Mouse (Mus musculus): ENCODE results near the gene Slc24a3.

Slc24a3 gene

GRCm38 (mm10) chr2:145395804-145396203 lies 228.2 kb downstream of the Slc24a3 start:
- Histone ChIP-seq H3K36me3 (ENCODE audit: control insufficient read depth, insufficient read depth, low read length, poor library complexity, severe bottlenecking) (no peaks in the 10 kb centered on the region), H3K27me3 (ENCODE audit: control insufficient read depth, insufficient read depth, low read length, poor library complexity, severe bottlenecking) (no peaks in the 10 kb centered on the region)
- DNase-seq (ENCODE audit: low read depth, low spot score), result no peak

GRCm38 (mm10) chr2:145396579-145396978 lies 229.0 kb downstream of the Slc24a3 start:
- Histone ChIP-seq H3K27me3 (ENCODE audit: control insufficient read depth, insufficient read depth, low read length, poor library complexity, severe bottlenecking) (no peaks in the 10 kb centered on the region), H3K36me3 (ENCODE audit: control insufficient read depth, insufficient read depth, low read length, poor library complexity, severe bottlenecking) (no peaks in the 10 kb centered on the region)
- DNase-seq (ENCODE audit: low read depth, low spot score), result no peak

GRCm38 (mm10) chr2:145397456-145398206 lies 230.1 kb downstream of the Slc24a3 start:
- DNase-seq (ENCODE audit: low read depth, low spot score), result no peak
- Histone ChIP-seq H3K27me3 (ENCODE audit: control insufficient read depth, insufficient read depth, low read length, poor library complexity, severe bottlenecking) (no peaks in the 10 kb centered on the region), H3K36me3 (ENCODE audit: control insufficient read depth, insufficient read depth, low read length, poor library complexity, severe bottlenecking) (no peaks in the 10 kb centered on the region)

GRCm38 (mm10) chr2:145401240-145401805 lies 233.8 kb downstream of the Slc24a3 start:
- Histone ChIP-seq H3K27me3 (ENCODE audit: control insufficient read depth, insufficient read depth, low read length, poor library complexity, severe bottlenecking) (no peaks in the 10 kb centered on the region), H3K36me3 (ENCODE audit: control insufficient read depth, insufficient read depth, low read length, poor library complexity, severe bottlenecking) (no peaks in the 10 kb centered on the region)
- no peak for DNase-seq (ENCODE audit: low read depth, low spot score)

- no peak for DNase-seq (ENCODE audit: low read depth, low spot score)
- Histone ChIP-seq H3K27me3 (ENCODE audit: control insufficient read depth, insufficient read depth, low read length, poor library complexity, severe bottlenecking) (no peaks in the 10 kb centered on the region), H3K36me3 (ENCODE audit: control insufficient read depth, insufficient read depth, low read length, poor library complexity, severe bottlenecking) (no peaks in the 10 kb centered on the region)
These were observed 234.4 kb downstream of the Slc24a3 start for GRCm38 (mm10) chr2:145401996-145402395.

- no peak for DNase-seq (ENCODE audit: low read depth, low spot score)
- Histone ChIP-seq H3K36me3 (ENCODE audit: control insufficient read depth, insufficient read depth, low read length, poor library complexity, severe bottlenecking) (no peaks in the 10 kb centered on the region), H3K27me3 (ENCODE audit: control insufficient read depth, insufficient read depth, low read length, poor library complexity, severe bottlenecking) (no peaks in the 10 kb centered on the region)
These were observed 237.4 kb downstream of the Slc24a3 start for GRCm38 (mm10) chr2:145404818-145405531.

GRCm38 (mm10) chr2:145405746-145406145 lies 238.2 kb downstream of the Slc24a3 start:
- Histone ChIP-seq H3K36me3 (ENCODE audit: control insufficient read depth, insufficient read depth, low read length, poor library complexity, severe bottlenecking) (no peaks in the 10 kb centered on the region), H3K27me3 (ENCODE audit: control insufficient read depth, insufficient read depth, low read length, poor library complexity, severe bottlenecking) (no peaks in the 10 kb centered on the region)
- DNase-seq (ENCODE audit: low read depth, low spot score), result no peak

- no peak for DNase-seq (ENCODE audit: low read depth, low spot score)
- Histone ChIP-seq H3K27me3 (ENCODE audit: control insufficient read depth, insufficient read depth, low read length, poor library complexity, severe bottlenecking) (no peaks in the 10 kb centered on the region), H3K36me3 (ENCODE audit: control insufficient read depth, insufficient read depth, low read length, poor library complexity, severe bottlenecking) (no peaks in the 10 kb centered on the region)
These were observed 250.2 kb downstream of the Slc24a3 start for GRCm38 (mm10) chr2:145417738-145418137.

- Histone ChIP-seq H3K36me3 (ENCODE audit: control insufficient read depth, insufficient read depth, low read length, poor library complexity, severe bottlenecking) (no peaks in the 10 kb centered on the region), H3K27me3 (ENCODE audit: control insufficient read depth, insufficient read depth, low read length, poor library complexity, severe bottlenecking) (no peaks in the 10 kb centered on the region)
- no peak for DNase-seq (ENCODE audit: low read depth, low spot score)
These were observed 251.5 kb downstream of the Slc24a3 start for GRCm38 (mm10) chr2:145419078-145419477.

- no peaks in the 10 kb centered on the region for H3K27me3 ChIP-seq (ENCODE audit: control insufficient read depth, insufficient read depth, low read length, poor library complexity, severe bottlenecking)
- no peaks in the 10 kb centered on the region for H3K36me3 ChIP-seq (ENCODE audit: control insufficient read depth, insufficient read depth, low read length, poor library complexity, severe bottlenecking)
- no peak for DNase-seq (ENCODE audit: low read depth, low spot score)
These were observed 253.7 kb downstream of the Slc24a3 start for GRCm38 (mm10) chr2:145420967-145421888.

- DNase-seq (ENCODE audit: low read depth, low spot score), result no peak
- Histone ChIP-seq H3K36me3 (ENCODE audit: control insufficient read depth, insufficient read depth, low read length, poor library complexity, severe bottlenecking) (no peaks in the 10 kb centered on the region), H3K27me3 (ENCODE audit: control insufficient read depth, insufficient read depth, low read length, poor library complexity, severe bottlenecking) (no peaks in the 10 kb centered on the region)
These were observed 254.3 kb downstream of the Slc24a3 start for GRCm38 (mm10) chr2:145421889-145422212.

- H3K27me3 ChIP-seq (ENCODE audit: control insufficient read depth, insufficient read depth, low read length, poor library complexity, severe bottlenecking), result no peaks in the 10 kb centered on the region
- no peaks in the 10 kb centered on the region for H3K36me3 ChIP-seq (ENCODE audit: control insufficient read depth, insufficient read depth, low read length, poor library complexity, severe bottlenecking)
- DNase-seq (ENCODE audit: low read depth, low spot score), result no peak
These were observed 262.4 kb downstream of the Slc24a3 start for GRCm38 (mm10) chr2:145429982-145430381.

GRCm38 (mm10) chr2:145434068-145434467 lies 266.5 kb downstream of the Slc24a3 start:
- no peaks in the 10 kb centered on the region for H3K36me3 ChIP-seq (ENCODE audit: control insufficient read depth, insufficient read depth, low read length, poor library complexity, severe bottlenecking)
- H3K27me3 ChIP-seq (ENCODE audit: control insufficient read depth, insufficient read depth, low read length, poor library complexity, severe bottlenecking), result no peaks in the 10 kb centered on the region
- DNase-seq (ENCODE audit: low read depth, low spot score), result no peak

GRCm38 (mm10) chr2:145438336-145438735 lies 270.8 kb downstream of the Slc24a3 start:
- H3K36me3 ChIP-seq (ENCODE audit: control insufficient read depth, insufficient read depth, low read length, poor library complexity, severe bottlenecking), result no peaks in the 10 kb centered on the region
- DNase-seq (ENCODE audit: low read depth, low spot score), result no peak
- H3K27me3 ChIP-seq (ENCODE audit: control insufficient read depth, insufficient read depth, low read length, poor library complexity, severe bottlenecking), result no peaks in the 10 kb centered on the region

Data from splenic B cell, adult 2 months (primary cell).